Comparison of ENCODE assay signal across 8 mouse cellular contexts in genomic region chr9:37347184-37347987, GRCm38 (mm10). TPM values are rescaled to one million over a fixed set of nuclear protein-coding genes. Genes with fewer than 3 reads are reported as not detected.
A peak's percentile ranks its signal among the peaks of the same experiment; 100 is the strongest.
DNase-seq lines count a peak whose midpoint lies in the region; ATAC-seq and TF ChIP-seq lines count a peak whose summit lies in the region.

No protein-coding gene starts in this region.

- no peak for TF ChIP-seq EP300 in liver, embryonic 14.5 days (IDR thresholded peaks at IDR 0.05; ENCODE audit: low read depth)

- peak; percentile 56 for DNase-seq in lung, embryonic 14.5 days
- no peak for DNase-seq in lung, postnatal 36 days
- DNase-seq in c-Kit-positive CD71-positive TER-119-positive erythroid progenitor cells, embryonic 14.5 days (ENCODE audit: low spot score) = peak; percentile 53
- peak in 1 of 3 experiments; percentile 42 for DNase-seq in liver, embryonic 14.5 days (ENCODE audit: low read depth in 3 of 3, low spot score in 3 of 3)
- peak in 1 of 2 experiments; percentile 2 for DNase-seq in spleen, adult 2 months (ENCODE audit: low read depth in 1 of 2, low spot score in 2 of 2)
- DNase-seq in gastrocnemius, adult 18-20 months (ENCODE audit: low spot score) = no peak
- DNase-seq in right cerebral cortex, postnatal 14 days = no peak

- TF ChIP-seq CTCF in lung, embryonic 14.5 days (IDR thresholded peaks at IDR 0.05; ENCODE audit: low read depth) = no peak
- no peak for TF ChIP-seq CTCF in liver, embryonic 14.5 days (IDR thresholded peaks at IDR 0.05; ENCODE audit: low read depth)
- no peak for TF ChIP-seq CTCF in spleen, adult 2 months (IDR thresholded peaks at IDR 0.05; ENCODE audit: extremely low read depth, insufficient read depth, insufficient read length, insufficient replicate concordance)

- H3K27me3 ChIP-seq in lung, embryonic 14.5 days (ENCODE audit: insufficient read depth, low read length) = no peaks in the 10 kb centered on the region
- no peaks in the 10 kb centered on the region for H3K27me3 ChIP-seq in heart, embryonic 16.5 days (ENCODE audit: control insufficient read depth, insufficient read depth, low read length)
- no peaks in the 10 kb centered on the region for H3K27me3 ChIP-seq in liver, embryonic 14.5 days (ENCODE audit: control insufficient read depth, insufficient read depth, low read length)
- H3K27me3 ChIP-seq in spleen, adult 2 months (ENCODE audit: control insufficient read depth, insufficient read depth, low read length) = no peaks in the 10 kb centered on the region

- 0 out of 2 replicates have a peak, but pooled peaks cover under 1% of the 10 kb centered on the region for H3K36me3 ChIP-seq in lung, embryonic 14.5 days (ENCODE audit: insufficient read depth)
- H3K36me3 ChIP-seq in heart, embryonic 16.5 days (ENCODE audit: control insufficient read depth, insufficient read depth) = 0 out of 2 replicates have a peak, but pooled peaks cover 2% of the 10 kb centered on the region
- H3K36me3 ChIP-seq in liver, embryonic 14.5 days (replicated peaks; ENCODE audit: control insufficient read depth, insufficient read depth, low read depth) = no peaks in the 10 kb centered on the region
- H3K36me3 ChIP-seq in spleen, adult 2 months (ENCODE audit: control insufficient read depth, insufficient read depth, low read length) = peaks cover under 1% of the 10 kb centered on the region; the same call in 1 of the 2 replicates

- ATAC-seq in lung, embryonic 14.5 days (ENCODE audit: insufficient read depth) = no peak
- no peak; the same call in 1 of the 2 replicates for ATAC-seq in heart, embryonic 16.5 days (replicated peaks; ENCODE audit: extremely low read depth, insufficient read depth, low FRiP score)
- ATAC-seq in liver, embryonic 14.5 days (ENCODE audit: insufficient read depth) = peak; percentile 36; the same call in 1 of the 2 replicates

- TF ChIP-seq POLR2A in spleen, adult 2 months (IDR thresholded peaks at IDR 0.05; ENCODE audit: low read depth, low read length) = no peak

- no peaks in the 10 kb centered on the region for H3K4me1 ChIP-seq in lung, embryonic 14.5 days (ENCODE audit: insufficient read depth)
- H3K4me1 ChIP-seq in heart, embryonic 16.5 days (ENCODE audit: control insufficient read depth, insufficient read depth, low read length) = peaks cover 8% of the 10 kb centered on the region
- peaks cover 7% of the 10 kb centered on the region in 2 experiments for H3K4me1 ChIP-seq in liver, embryonic 14.5 days (replicated peaks; ENCODE audit: control insufficient read depth in 2 of 2, insufficient read depth in 2 of 2, low read length in 1 of 2)
- H3K4me1 ChIP-seq in spleen, adult 2 months (ENCODE audit: control insufficient read depth, insufficient read depth, insufficient read length) = no peaks in the 10 kb centered on the region

- H3K4me2 ChIP-seq in lung, embryonic 14.5 days = peak overlapping the region; percentile 81
- peak overlapping the region; percentile 87 for H3K4me2 ChIP-seq in heart, embryonic 16.5 days (ENCODE audit: low read depth, low read length)
- peak overlapping the region; percentile 93 for H3K4me2 ChIP-seq in liver, embryonic 14.5 days (ENCODE audit: low read depth)

- no peaks in the 10 kb centered on the region for H3K9me3 ChIP-seq in lung, embryonic 14.5 days (ENCODE audit: low read depth, low read length)
- no peaks in the 10 kb centered on the region for H3K9me3 ChIP-seq in heart, embryonic 16.5 days (replicated peaks; ENCODE audit: control insufficient read depth, low read length)
- no peaks in the 10 kb centered on the region for H3K9me3 ChIP-seq in liver, embryonic 14.5 days (ENCODE audit: control insufficient read depth, low read length)

- H3K4me3 ChIP-seq in lung, embryonic 14.5 days (ENCODE audit: low read depth, low read length) = peak overlapping the region; percentile 56
- peak overlapping the region; percentile 94 for H3K4me3 ChIP-seq in heart, embryonic 16.5 days (ENCODE audit: low read length)
- peak overlapping the region; percentile 88 to 89 for H3K4me3 ChIP-seq in liver, embryonic 14.5 days (ENCODE audit: insufficient read depth in 1 of 2, low read depth in 2 of 2, low read length in 2 of 2)
- peak overlapping the region; percentile 86 for H3K4me3 ChIP-seq in spleen, adult 2 months (ENCODE audit: extremely low read depth, insufficient read depth, insufficient read length)

- 14% methylated on average over 12 of the region's 12 CpGs for WGBS in lung, embryonic 14.5 days
- WGBS in heart, embryonic 16.5 days = 20% methylated on average over 12 of the region's 12 CpGs
- WGBS in liver, embryonic 14.5 days (ENCODE audit: insufficient replicate concordance) = 9% methylated on average over 12 of the region's 12 CpGs
- 9% methylated on average over 12 of the region's 12 CpGs for WGBS in spleen, adult 2 months

- H3K27ac ChIP-seq in lung, embryonic 14.5 days (ENCODE audit: low read depth) = peak overlapping the region; percentile 92
- peak overlapping the region; percentile 96 for H3K27ac ChIP-seq in heart, embryonic 16.5 days (ENCODE audit: low read length)
- H3K27ac ChIP-seq in liver, embryonic 14.5 days = peak overlapping the region; percentile 88
- H3K27ac ChIP-seq in spleen, adult 2 months (ENCODE audit: insufficient read depth, low read length) = peak overlapping the region; percentile 77; the same call in 1 of the 2 replicates

- peak overlapping the region; percentile 76 for H3K9ac ChIP-seq in lung, embryonic 14.5 days
- H3K9ac ChIP-seq in heart, embryonic 16.5 days (ENCODE audit: low read length) = peak overlapping the region; percentile 96
- peak overlapping the region; percentile 92 for H3K9ac ChIP-seq in liver, embryonic 14.5 days (replicated peaks)

RNA-seq across cellular contexts. Expression of gene Ccdc15, which starts 0.8 kb away (rescaled TPM):
- polyA plus RNA-seq in lung, embryonic 14.5 days (2014; fragmentation: Nextera tagmentation; extraction: Ambion mirVana) = 7.9 and 8.8 TPM in 2 replicates
- polyA plus RNA-seq in heart, embryonic 16.5 days (2015; fragmentation: Nextera tagmentation; extraction: Ambion mirVana) = 3.8 and 4.6 TPM in 2 replicates
- 1.1 and 1.5 TPM in 2 replicates for polyA plus RNA-seq in liver, embryonic 14.5 days (2012; rRNA removed)
- 3.0 and 3.6 TPM in 2 replicates for polyA plus RNA-seq in liver, embryonic 14.5 days (2014; fragmentation: Nextera tagmentation; extraction: Ambion mirVana)
- 1.4 and 3.2 TPM in 2 replicates for polyA plus RNA-seq in spleen, adult 2 months (2012; rRNA removed)
- 1 to 10 TPM; 1.5 TPM for total RNA-seq in gastrocnemius, adult 18-20 months (2021)

RNA-seq across cellular contexts. Expression of gene Hepacam, which starts 19.8 kb away (rescaled TPM):
- polyA plus RNA-seq in lung, embryonic 14.5 days (2014; fragmentation: Nextera tagmentation; extraction: Ambion mirVana) = 0.07 TPM in 1 of 2 replicates, not detected in the other
- 0.08 and 0.10 TPM in 2 replicates for polyA plus RNA-seq in heart, embryonic 16.5 days (2015; fragmentation: Nextera tagmentation; extraction: Ambion mirVana)
- not detected in 2 replicates for polyA plus RNA-seq in liver, embryonic 14.5 days (2012; rRNA removed)
- polyA plus RNA-seq in liver, embryonic 14.5 days (2014; fragmentation: Nextera tagmentation; extraction: Ambion mirVana) = not detected in 2 replicates
- 0.04 TPM in 1 of 2 replicates, not detected in the other for polyA plus RNA-seq in spleen, adult 2 months (2012; rRNA removed)
- total RNA-seq in gastrocnemius, adult 18-20 months (2021) = under 1 TPM; 0.11 to 0.17 TPM

RNA-seq across cellular contexts. Expression of gene Robo4, which starts 54.3 kb away (rescaled TPM):
- 22.8 and 25.8 TPM in 2 replicates for polyA plus RNA-seq in lung, embryonic 14.5 days (2014; fragmentation: Nextera tagmentation; extraction: Ambion mirVana)
- polyA plus RNA-seq in heart, embryonic 16.5 days (2015; fragmentation: Nextera tagmentation; extraction: Ambion mirVana) = 9.2 and 11.2 TPM in 2 replicates
- 1.4 TPM in 2 replicates for polyA plus RNA-seq in liver, embryonic 14.5 days (2012; rRNA removed)
- polyA plus RNA-seq in liver, embryonic 14.5 days (2014; fragmentation: Nextera tagmentation; extraction: Ambion mirVana) = 1.6 and 1.8 TPM in 2 replicates
- 11.2 and 11.4 TPM in 2 replicates for polyA plus RNA-seq in spleen, adult 2 months (2012; rRNA removed)
- total RNA-seq in gastrocnemius, adult 18-20 months (2021) = 10 to 100 TPM in 1 of 2 experiments, 1 to 10 TPM in 1; 6.4 to 10.1 TPM

Comparison
In these comparisons a context has a peak if more than half of its experiments do, and no peak if none do; other contexts are left out.
1. DNase-seq: peak in lung, embryonic 14.5 days (single experiment) and c-Kit-positive CD71-positive TER-119-positive erythroid progenitor cells, embryonic 14.5 days (single experiment); none in lung, postnatal 36 days (single experiment), gastrocnemius, adult 18-20 months (single experiment) and right cerebral cortex, postnatal 14 days (single experiment).
2. Peak in every context shown above with its lines, with median percentiles within 50 percentile points of each other: H3K27ac ChIP-seq, H3K4me2 ChIP-seq, H3K4me3 ChIP-seq and H3K9ac ChIP-seq.